ENCODE assay signal across 18 mouse cellular contexts in genomic region chr7:34309186-34309764, GRCm38 (mm10). TPM values are rescaled to one million over a fixed set of nuclear protein-coding genes. Genes with fewer than 3 reads are reported as not detected.
A peak's percentile ranks its signal among the peaks of the same experiment; 100 is the strongest.
DNase-seq lines count a peak whose midpoint lies in the region; ATAC-seq and TF ChIP-seq lines count a peak whose summit lies in the region.
"Had no signal": no experiment of that assay in that cellular context is flagged by ENCODE, and none has a peak within 500 bp of the region (broad histone marks: within the 10 kb centered on the region; RNA-seq: fewer than 3 reads in every experiment).

No protein-coding gene starts in this region.

- no peaks in the 10 kb centered on the region for H3K27me3 ChIP-seq in heart, embryonic 14.5 days (ENCODE audit: control insufficient read depth, insufficient read depth, low read length)
- H3K27me3 ChIP-seq in megakaryocyte, embryonic 14.5 days (replicated peaks) = no peaks in the 10 kb centered on the region
- H3K27me3 ChIP-seq: embryonic facial prominence, embryonic 12.5 days had no signal

- H3K27ac ChIP-seq in heart, embryonic 14.5 days (replicated peaks in 1 of 2; ENCODE audit: control insufficient read depth in 1 of 2, insufficient read depth in 1 of 2, low read depth in 2 of 2, low read length in 2 of 2) = peak overlapping the region; percentile 21 to 72; a peak in 2 of 4 replicates
- H3K27ac ChIP-seq in layer of hippocampus, adult 2 months = 0 out of 2 replicates have a peak overlapping the region, but pooled peaks have one; percentile 24
- H3K27ac ChIP-seq: embryonic facial prominence, embryonic 12.5 days; forebrain, embryonic 10.5 days; liver, embryonic 14.5 days had no signal

- intact Hi-C loops in heart, postnatal 14 days (cut with DNase I) = no loop called here

- H3K9me3 ChIP-seq in heart, embryonic 14.5 days (ENCODE audit: control insufficient read depth, low read length) = no peaks in the 10 kb centered on the region
- H3K9me3 ChIP-seq in megakaryocyte, embryonic 14.5 days = no peaks in the 10 kb centered on the region
- H3K9me3 ChIP-seq: embryonic facial prominence, embryonic 12.5 days; forebrain, embryonic 10.5 days had no signal

- H3K4me3 ChIP-seq in heart, embryonic 14.5 days (ENCODE audit: control insufficient read depth in 1 of 2, insufficient read depth in 1 of 2, low read depth in 1 of 2, low read length in 2 of 2) = no peak overlapping the region
- H3K4me3 ChIP-seq in layer of hippocampus, adult 2 months = no peak overlapping the region
- peak overlapping the region; percentile 56 for H3K4me3 ChIP-seq in megakaryocyte, embryonic 14.5 days (replicated peaks)
- H3K4me3 ChIP-seq: embryonic facial prominence, embryonic 12.5 days; forebrain, embryonic 10.5 days had no signal

- no peak overlapping the region for H3K9ac ChIP-seq in heart, embryonic 14.5 days (ENCODE audit: low read length)
- H3K9ac ChIP-seq: embryonic facial prominence, embryonic 12.5 days; liver, embryonic 14.5 days had no signal

- no peak for ATAC-seq in heart, embryonic 14.5 days (ENCODE audit: insufficient number of reproducible peaks, insufficient read depth, low FRiP score, low read depth)
- no peak for ATAC-seq in megakaryocyte, adult 5-6 weeks (ENCODE audit: poor library complexity, severe bottlenecking)
- ATAC-seq: activated CD4-positive, CD25-positive, alpha-beta regulatory T cell, adult 4 months had no signal

- H3K36me3 ChIP-seq in heart, embryonic 14.5 days (ENCODE audit: control insufficient read depth, insufficient read depth, low read length) = peaks cover 4% of the 10 kb centered on the region; the same call in 1 of the 2 replicates
- peaks cover 13% of the 10 kb centered on the region for H3K36me3 ChIP-seq in megakaryocyte, embryonic 14.5 days (replicated peaks; ENCODE audit: low read length)
- H3K36me3 ChIP-seq: embryonic facial prominence, embryonic 12.5 days; forebrain, embryonic 10.5 days had no signal

- H3K4me1 ChIP-seq in heart, embryonic 14.5 days (ENCODE audit: control insufficient read depth in 2 of 2, insufficient read depth in 2 of 2, low read length in 2 of 2) = peaks cover 10 to 58% of the 10 kb centered on the region in 2 experiments
- H3K4me1 ChIP-seq in megakaryocyte, embryonic 14.5 days = peaks cover 65% of the 10 kb centered on the region

- WGBS in heart, embryonic 14.5 days = 42% methylated on average over 5 of the region's 5 CpGs

- H3K4me2 ChIP-seq in heart, embryonic 14.5 days (ENCODE audit: low read length) = peak overlapping the region; percentile 37; the same call in 1 of the 2 replicates
- H3K4me2 ChIP-seq: embryonic facial prominence, embryonic 12.5 days; midbrain, embryonic 11.5 days had no signal

- TF ChIP-seq CTCF in layer of hippocampus, adult 2 months (conservative IDR thresholded peaks at IDR 0.05) = no peak

- no peak for DNase-seq in heart, postnatal 14 days
- no peak for DNase-seq in layer of hippocampus, adult 2 months (ENCODE audit: low spot score in 2 of 2)
- no peak for DNase-seq in layer of hippocampus, adult 18-20 months (ENCODE audit: low spot score in 2 of 2)
- DNase-seq in cerebellum, postnatal 25 days = no peak
- DNase-seq: adrenal gland, postnatal 36 days; cerebellum, postnatal 36 days; thymus, adult 2 months had no signal

RNA-seq across cellular contexts. Expression of gene 4931406P16Rik, which starts 4.1 kb away (rescaled TPM):
- 40.5 and 44.9 TPM in 2 replicates for polyA plus RNA-seq in heart, embryonic 14.5 days (2014; fragmentation: Nextera tagmentation; extraction: Ambion mirVana)
- total RNA-seq in heart, postnatal 14 days (2021) = 10 to 100 TPM; 71.5 to 80.6 TPM
- 10 to 100 TPM; 36.6 to 41.1 TPM for total RNA-seq in layer of hippocampus, adult 2 months (2021)
- 10 to 100 TPM; 31.9 to 33.6 TPM for total RNA-seq in layer of hippocampus, adult 18-20 months (2021)
- 3.4 and 6.2 TPM in 2 replicates for polyA plus RNA-seq in megakaryocyte, embryonic 14.5 days (2012; ENCODE audit: insufficient read depth, low replicate concordance)
- 18.6 and 23.2 TPM in 2 replicates for total RNA-seq in megakaryocyte, adult 5-6 weeks (2015)
- 19.4 and 23.7 TPM in 2 replicates for total RNA-seq in megakaryocyte, adult 5-6 weeks (2017)

RNA-seq across cellular contexts. Expression of gene Gm6096, which starts 58.4 kb away (rescaled TPM):
- 0.62 TPM in 1 of 2 replicates, not detected in the other for polyA plus RNA-seq in heart, embryonic 14.5 days (2014; fragmentation: Nextera tagmentation; extraction: Ambion mirVana)
- not detected for total RNA-seq in heart, postnatal 14 days (2021)
- total RNA-seq in layer of hippocampus, adult 2 months (2021) = not detected
- total RNA-seq in layer of hippocampus, adult 18-20 months (2021) = not detected
- polyA plus RNA-seq in megakaryocyte, embryonic 14.5 days (2012; ENCODE audit: insufficient read depth, low replicate concordance) = not detected in 2 replicates
- not detected in 2 replicates for total RNA-seq in megakaryocyte, adult 5-6 weeks (2015)
- total RNA-seq in megakaryocyte, adult 5-6 weeks (2017) = not detected in 2 replicates
- total RNA-seq: adrenal gland, postnatal 36 days; left cerebral cortex, postnatal 14 days; MEL had no signal
- polyA plus RNA-seq: activated CD4-positive, CD25-positive, alpha-beta regulatory T cell, adult 4 months; embryonic facial prominence, embryonic 12.5 days; forebrain, embryonic 10.5 days; gonadal fat pad, adult 2 months; midbrain, embryonic 11.5 days; thymus, adult 2 months had no signal
